Mouse (Mus musculus) myocyte (in vitro differentiated cells): ENCODE results near the gene Gcn1l1.
"Not testable (repeated sequence)": the region's sequence is repeated elsewhere in the genome, so short reads cannot be mapped to it uniquely, and the experiment has no call there.

Experiments
- CEBPB ChIP-seq: IDR thresholded peaks from 2 replicates; pipeline ENCODE4 v1.6.1; 2011; ENCODE audit warnings: mild to moderate bottlenecking, moderate library complexity; ENCODE audit not compliant: poor library complexity, insufficient read depth, severe bottlenecking
- E2F4 ChIP-seq: IDR thresholded peaks from one replicate; pipeline ENCODE4 v1.6.1; 2011; ENCODE audit warnings: mild to moderate bottlenecking, control low read depth, moderate library complexity; ENCODE audit not compliant: insufficient read depth
- MAX ChIP-seq: IDR thresholded peaks from one replicate; pipeline ENCODE4 v1.6.1; 2011; ENCODE audit warnings: low read depth, mild to moderate bottlenecking, control low read depth
- MYOG ChIP-seq, 3 experiments: IDR thresholded peaks; one replicate each; pipeline ENCODE4 v1.6.1; 2011; ENCODE audit warnings: control low read depth in 2 of 3, low read depth in 2 of 3, mild to moderate bottlenecking in 2 of 3; ENCODE audit not compliant: insufficient read length in 2 of 3, control insufficient read depth in 1 of 3, insufficient read depth in 1 of 3
- POLR2A ChIP-seq: IDR thresholded peaks from one replicate; pipeline ENCODE4 v1.6.1; 2011; ENCODE audit warnings: low read depth, mild to moderate bottlenecking, control low read depth, moderate library complexity; ENCODE audit not compliant: insufficient read length
- POLR2AphosphoS2 ChIP-seq: IDR thresholded peaks from one replicate; pipeline ENCODE4 v1.6.1; 2011; ENCODE audit warnings: low read depth, control low read depth; ENCODE audit not compliant: insufficient read length
- REST ChIP-seq: IDR thresholded peaks from one replicate; pipeline ENCODE4 v1.6.1; 2011; ENCODE audit warnings: mild to moderate bottlenecking, control low read depth, moderate library complexity; ENCODE audit not compliant: insufficient read depth, insufficient read length
- TCF3 ChIP-seq: IDR thresholded peaks from one replicate; pipeline ENCODE4 v1.6.1; 2011; ENCODE audit warnings: low read depth, control low read depth; ENCODE audit not compliant: insufficient read length
- USF1 ChIP-seq: IDR thresholded peaks from one replicate; pipeline ENCODE4 v1.6.1; 2011; ENCODE audit warnings: low read depth, mild to moderate bottlenecking, control low read depth, moderate library complexity

DNA sequence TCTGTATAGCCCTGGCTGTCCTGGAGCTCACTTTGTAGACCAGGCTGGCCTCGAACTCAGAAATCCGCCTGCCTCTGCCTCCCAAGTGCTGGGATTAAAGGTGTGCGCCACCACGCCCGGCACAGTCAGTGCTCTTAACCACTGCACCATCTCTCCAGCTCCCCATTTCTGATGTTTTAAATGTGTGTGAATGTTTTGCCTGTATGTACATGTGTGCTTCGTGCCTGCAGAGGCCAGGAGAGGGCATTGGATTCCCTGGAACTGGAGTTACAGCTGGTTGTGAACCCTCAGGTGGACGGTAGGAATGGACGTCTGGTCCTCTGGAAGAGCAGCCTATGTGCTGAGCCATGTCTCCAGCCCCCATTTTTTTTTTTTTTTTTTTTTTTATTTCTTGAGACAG, 46.8 kb upstream of the Gcn1l1 start:
- not testable (repeated sequence) for TF ChIP-seq POLR2A; POLR2AphosphoS2; MYOG (IDR thresholded peaks at IDR 0.05; ENCODE audit: control insufficient read depth in 1 of 3, insufficient read depth in 1 of 3, insufficient read length in 2 of 3, low read depth in 2 of 3); USF1; MAX; E2F4; TCF3; CEBPB; REST
